Mouse (Mus musculus) WW6 (cell line): ENCODE results near the gene Cacnb1.

Experiments
- DNase-seq: peaks from one replicate; pipeline ENCODE4 v3.0.0-alpha.2; 2013; ENCODE audit warnings: low read depth, low spot score

Cacnb1 gene

GRCm38 (mm10) chr11:97955146-97955902 lies 67.5 kb downstream of the Cacnb1 start:
- no peak for DNase-seq

- no peak for DNase-seq
Observed at GRCm38 (mm10) chr11:97954469-97955141, 68.2 kb downstream of the Cacnb1 start.

DNA sequence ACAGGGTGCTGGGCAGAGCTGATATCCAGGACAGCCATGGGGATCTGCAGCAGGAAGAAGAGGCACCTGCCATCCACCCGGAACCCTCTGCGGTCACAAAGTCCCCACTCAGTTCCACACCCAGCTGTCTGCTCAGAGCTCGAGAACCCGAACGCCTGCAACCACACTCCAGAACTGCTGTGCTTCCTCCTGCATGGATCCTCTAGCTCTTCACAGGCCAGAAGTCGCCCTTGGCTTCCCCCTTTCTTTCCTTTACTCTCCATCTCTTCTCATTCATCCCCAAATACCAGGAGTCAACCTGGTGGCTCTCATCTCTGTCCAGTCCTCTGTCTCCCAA lies 68.9 kb downstream of the Cacnb1 start:
- DNase-seq: no peak

- no peak for DNase-seq
Observed at GRCm38 (mm10) chr11:97953179-97953938, 69.5 kb downstream of the Cacnb1 start.

- DNase-seq: no peak
Observed at GRCm38 (mm10) chr11:97952367-97953006, 70.3 kb downstream of the Cacnb1 start.
